Mouse (Mus musculus): ENCODE results near the gene Rin3.

- TF ChIP-seq ZC3H11A (IDR thresholded peaks at IDR 0.05; ENCODE audit: borderline replicate concordance, low read depth, low read length) (no peak), HCFC1 (IDR thresholded peaks at IDR 0.05; ENCODE audit: borderline replicate concordance, insufficient read depth, low read length) (no peak)
These were observed 50.3 kb downstream of the Rin3 start for GRCm38 (mm10) chr12:102333101-102333500.
